25 mouse cellular contexts compared by ENCODE assay signal in the genomic region with DNA sequence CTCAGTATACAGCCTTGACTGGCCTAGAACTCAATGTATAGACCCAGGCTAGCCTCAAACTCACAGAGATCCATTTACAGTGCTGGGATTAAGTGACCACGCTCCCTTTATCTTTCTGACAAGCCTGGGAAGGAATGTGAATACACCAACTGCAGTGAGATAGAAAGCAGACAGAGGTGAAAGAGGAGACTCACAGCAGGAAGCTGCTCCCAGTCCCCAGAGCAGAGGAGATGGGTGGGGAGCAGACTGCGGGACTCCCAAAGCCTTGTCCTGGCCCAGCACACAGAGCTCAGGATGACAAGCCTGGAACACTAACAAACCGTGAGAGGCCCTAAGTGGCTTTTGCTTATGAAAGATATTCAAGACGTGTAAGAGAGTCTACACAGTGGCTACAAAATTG. TPM values are rescaled to one million over a fixed set of nuclear protein-coding genes. Genes with fewer than 3 reads are reported as not detected.
A peak's percentile ranks its signal among the peaks of the same experiment; 100 is the strongest.
DNase-seq lines count a peak whose midpoint lies in the region; ATAC-seq and TF ChIP-seq lines count a peak whose summit lies in the region.
"Had no signal": no experiment of that assay in that cellular context is flagged by ENCODE, and none has a peak within 500 bp of the region (broad histone marks: within the 10 kb centered on the region; RNA-seq: fewer than 3 reads in every experiment).

No protein-coding gene starts in this region.

- H3K4me3 ChIP-seq in heart, adult 2 months = no peak overlapping the region
- H3K4me3 ChIP-seq in liver, adult 2 months (ENCODE audit: insufficient read depth, low read depth, low read length) = no peak overlapping the region
- no peak overlapping the region for H3K4me3 ChIP-seq in hindbrain, embryonic 16.5 days (ENCODE audit: low read length)
- H3K4me3 ChIP-seq: embryonic facial prominence, embryonic 15.5 days; erythroblast, embryonic 14.5 days; forebrain, embryonic 10.5 days; heart, embryonic 15.5 days; hindbrain, embryonic 15.5 days had no signal

- no peaks in the 10 kb centered on the region for H3K9me3 ChIP-seq in hindbrain, embryonic 16.5 days (ENCODE audit: control insufficient read depth, low read length)
- H3K9me3 ChIP-seq: embryonic facial prominence, embryonic 15.5 days; forebrain, embryonic 10.5 days; heart, embryonic 15.5 days; hindbrain, embryonic 15.5 days had no signal

- H3K9ac ChIP-seq in heart, adult 2 months (ENCODE audit: low read depth, low read length) = no peak overlapping the region
- H3K9ac ChIP-seq in liver, adult 2 months (ENCODE audit: low read depth, low read length) = no peak overlapping the region
- H3K9ac ChIP-seq in hindbrain, embryonic 16.5 days (ENCODE audit: low read depth, low read length) = no peak overlapping the region
- H3K9ac ChIP-seq: embryonic facial prominence, embryonic 15.5 days; heart, embryonic 15.5 days; hindbrain, embryonic 15.5 days had no signal

- no peaks in the 10 kb centered on the region for H3K79me2 ChIP-seq in heart, adult 2 months (replicated peaks; ENCODE audit: control insufficient read depth, insufficient read depth, low read length)
- no peaks in the 10 kb centered on the region; the same call in 1 of the 2 replicates for H3K79me2 ChIP-seq in liver, adult 2 months (ENCODE audit: control insufficient read depth, insufficient read depth, low read length)

- TF ChIP-seq EP300 in heart, adult 2 months (IDR thresholded peaks at IDR 0.05; ENCODE audit: insufficient read depth, low read depth, low read length) = no peak

- 41% methylated on average over 4 of the region's 4 CpGs for WGBS in heart, adult 2 months
- WGBS in liver, adult 2 months = 75% methylated on average over 4 of the region's 4 CpGs
- 37% methylated on average over 4 of the region's 4 CpGs for WGBS in hindbrain, embryonic 16.5 days

- 0 out of 2 replicates have a peak overlapping the region, but pooled peaks have one; percentile 11 for H3K27ac ChIP-seq in heart, adult 2 months
- peak overlapping the region; percentile 32; the same call in 1 of the 2 replicates for H3K27ac ChIP-seq in liver, adult 2 months (replicated peaks; ENCODE audit: insufficient read depth, low read depth, low read length)
- no peak overlapping the region for H3K27ac ChIP-seq in hindbrain, embryonic 16.5 days (ENCODE audit: low read depth, low read length)
- H3K27ac ChIP-seq: embryonic facial prominence, embryonic 15.5 days; forebrain, embryonic 10.5 days; heart, embryonic 15.5 days; hindbrain, embryonic 15.5 days had no signal

- ATAC-seq in hindbrain, embryonic 16.5 days = no peak
- ATAC-seq: forebrain, embryonic 14.5 days; inflammation-experienced regulatory T-cells, adult 6 months; Patski had no signal

- intact Hi-C loops in heart, adult 2 months (cut with DNase I) = no loop called here
- intact Hi-C loops in heart, postnatal 25 days (cut with DNase I) = no loop called here

- TF ChIP-seq POLR2A in heart, adult 2 months (IDR thresholded peaks at IDR 0.05; ENCODE audit: insufficient read depth, low read depth, low read length) = no peak
- TF ChIP-seq POLR2A in liver, adult 2 months (IDR thresholded peaks at IDR 0.05; ENCODE audit: extremely low read depth, insufficient read depth, low read length) = no peak

- no peak overlapping the region for H3K4me2 ChIP-seq in hindbrain, embryonic 16.5 days (ENCODE audit: low read length)
- H3K4me2 ChIP-seq: embryonic facial prominence, embryonic 15.5 days; heart, embryonic 15.5 days; hindbrain, embryonic 15.5 days had no signal

- H3K4me1 ChIP-seq in heart, adult 2 months (ENCODE audit: control insufficient read depth, insufficient read depth, low read length) = no peaks in the 10 kb centered on the region; the same call in 1 of the 2 replicates
- no peaks in the 10 kb centered on the region; the same call in 1 of the 2 replicates for H3K4me1 ChIP-seq in liver, adult 2 months (ENCODE audit: control insufficient read depth, insufficient read depth, low read length)
- H3K4me1 ChIP-seq in hindbrain, embryonic 16.5 days (ENCODE audit: control insufficient read depth, insufficient read depth, low read depth, low read length) = no peaks in the 10 kb centered on the region
- H3K4me1 ChIP-seq: embryonic facial prominence, embryonic 15.5 days; forebrain, embryonic 10.5 days; hindbrain, embryonic 15.5 days had no signal

- TF ChIP-seq CTCF in heart, adult 2 months (IDR thresholded peaks at IDR 0.05) = no peak
- TF ChIP-seq CTCF in liver, adult 2 months (IDR thresholded peaks at IDR 0.05; ENCODE audit: low read depth, low read length) = no peak

- H3K36me3 ChIP-seq in heart, adult 2 months (ENCODE audit: control insufficient read depth, insufficient read depth, low read length) = peaks cover 2% of the 10 kb centered on the region
- peaks cover 55% of the 10 kb centered on the region for H3K36me3 ChIP-seq in liver, adult 2 months (ENCODE audit: control insufficient read depth, insufficient read depth, low read length)
- H3K36me3 ChIP-seq in hindbrain, embryonic 16.5 days (ENCODE audit: control insufficient read depth, insufficient read depth, low read length) = peaks cover 29% of the 10 kb centered on the region

- DNase-seq in heart, adult 2 months = no peak
- no peak for DNase-seq in heart, postnatal 25 days (ENCODE audit: low spot score)
- no peak for DNase-seq in liver, adult 2 months (ENCODE audit: extremely low read depth, low read depth, low spot score)
- no peak for DNase-seq in liver
- peak; percentile 64 for DNase-seq in R1 (ENCODE audit: low read depth, low spot score)
- DNase-seq in urinary bladder, postnatal 14 days (ENCODE audit: low spot score) = no peak
- DNase-seq: adrenal gland, adult 8-10 months; adrenal gland, postnatal 36 days; cerebellum, adult 11 months; cerebellum, adult 8-10 months; cerebellum, postnatal 14 days; embryo, embryonic 11 days; gastrocnemius, postnatal 36 days; heart, adult 18-20 months; heart, postnatal 14 days had no signal

- H3K27me3 ChIP-seq in heart, adult 2 months (ENCODE audit: control insufficient read depth, insufficient read depth, low read length) = no peaks in the 10 kb centered on the region
- H3K27me3 ChIP-seq in liver, adult 2 months (ENCODE audit: control insufficient read depth, insufficient read depth, low read length) = no peaks in the 10 kb centered on the region
- no peaks in the 10 kb centered on the region for H3K27me3 ChIP-seq in hindbrain, embryonic 16.5 days (replicated peaks; ENCODE audit: control insufficient read depth, insufficient read depth, low read length)
- H3K27me3 ChIP-seq: embryonic facial prominence, embryonic 15.5 days; heart, embryonic 15.5 days; hindbrain, embryonic 15.5 days; Patski had no signal

RNA-seq across cellular contexts. Expression of a gene that starts 53.1 kb away (rescaled TPM):
- total RNA-seq in heart, adult 2 months (2021) = 10 to 100 TPM in 1 of 2 experiments, 1 to 10 TPM in 1; 9.6 to 10.1 TPM
- 10.3 and 14.6 TPM in 2 replicates for polyA plus RNA-seq in heart, adult 2 months (2012; rRNA removed)
- 10 to 100 TPM; 10.4 to 13.5 TPM for total RNA-seq in heart, postnatal 25 days (2021)
- total RNA-seq in liver, adult 2 months (2014; rRNA removed) = 14.1 and 22.1 TPM in 2 replicates
- 12.7 and 16.9 TPM in 2 replicates for polyA plus RNA-seq in liver, adult 2 months (2012; rRNA removed)
- polyA plus RNA-seq in hindbrain, embryonic 16.5 days (2015; fragmentation: Nextera tagmentation; extraction: Ambion mirVana) = 5.1 and 6.3 TPM in 2 replicates

RNA-seq across cellular contexts. Expression of a gene that starts 54.6 kb away (rescaled TPM):
- total RNA-seq in heart, adult 2 months (2021) = 10 to 100 TPM; 11.8 to 14.5 TPM
- 36.3 and 56.3 TPM in 2 replicates for polyA plus RNA-seq in heart, adult 2 months (2012; rRNA removed)
- total RNA-seq in heart, postnatal 25 days (2021) = 10 to 100 TPM; 17.9 to 20.9 TPM
- 2.7 and 5.1 TPM in 2 replicates for total RNA-seq in liver, adult 2 months (2014; rRNA removed)
- 11.0 and 21.8 TPM in 2 replicates for polyA plus RNA-seq in liver, adult 2 months (2012; rRNA removed)
- polyA plus RNA-seq in hindbrain, embryonic 16.5 days (2015; fragmentation: Nextera tagmentation; extraction: Ambion mirVana) = 4.9 and 9.4 TPM in 2 replicates
- total RNA-seq: common myeloid progenitor, adult 5-6 weeks had no signal
- polyA plus RNA-seq: inflammation-experienced regulatory T-cells, adult 6 months had no signal
